Mouse (Mus musculus) heart, adult 2 months (tissue): Measurements from ENCODE around the gene Tfb1m.

Experiments used
- CTCF ChIP-seq: fragments of 200-600 bp; IDR thresholded peaks from 2 replicates; pipeline ENCODE4 v1.8.1; 2022; ENCODE audit warnings: antibody characterized with exemption, mild to moderate bottlenecking, moderate library complexity
- EP300 ChIP-seq: fragments of 200-500 bp; IDR thresholded peaks from 2 replicates; pipeline ENCODE4 v1.6.1; 2011; ENCODE audit warnings: low read depth, low read length, control low read depth; ENCODE audit not compliant: insufficient read depth
- POLR2A ChIP-seq: fragments of 200-500 bp; IDR thresholded peaks from 2 replicates; pipeline ENCODE4 v1.6.1; 2011; ENCODE audit warnings: mild to moderate bottlenecking, low read depth, low read length, control low read depth; ENCODE audit not compliant: insufficient read depth

DNA sequence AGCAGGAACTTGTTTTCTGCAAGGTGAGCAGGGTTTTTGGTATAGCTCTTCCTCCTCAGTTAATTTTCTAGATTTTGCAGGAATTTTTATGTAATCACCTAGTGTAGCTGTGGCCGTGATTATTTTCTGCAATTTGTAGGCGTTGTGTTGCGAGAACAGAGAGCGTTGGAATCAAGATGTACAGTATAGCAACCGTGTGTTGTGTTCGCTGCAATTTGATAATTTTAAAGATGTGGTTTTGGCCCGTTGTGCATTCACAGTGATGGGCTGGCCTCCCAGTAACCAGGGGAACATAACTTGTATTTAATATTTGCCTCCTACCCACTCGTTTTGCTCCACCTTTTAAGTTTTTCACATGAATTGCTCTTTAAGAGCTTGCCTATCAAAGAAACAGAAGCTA lies 74.5 kb downstream of the Tfb1m start:
- TF ChIP-seq CTCF (no peak), POLR2A (no peak), EP300 (no peak)
